Mouse (Mus musculus): Measurements from ENCODE around the gene Mettl23.

The Mettl23 gene

DNA sequence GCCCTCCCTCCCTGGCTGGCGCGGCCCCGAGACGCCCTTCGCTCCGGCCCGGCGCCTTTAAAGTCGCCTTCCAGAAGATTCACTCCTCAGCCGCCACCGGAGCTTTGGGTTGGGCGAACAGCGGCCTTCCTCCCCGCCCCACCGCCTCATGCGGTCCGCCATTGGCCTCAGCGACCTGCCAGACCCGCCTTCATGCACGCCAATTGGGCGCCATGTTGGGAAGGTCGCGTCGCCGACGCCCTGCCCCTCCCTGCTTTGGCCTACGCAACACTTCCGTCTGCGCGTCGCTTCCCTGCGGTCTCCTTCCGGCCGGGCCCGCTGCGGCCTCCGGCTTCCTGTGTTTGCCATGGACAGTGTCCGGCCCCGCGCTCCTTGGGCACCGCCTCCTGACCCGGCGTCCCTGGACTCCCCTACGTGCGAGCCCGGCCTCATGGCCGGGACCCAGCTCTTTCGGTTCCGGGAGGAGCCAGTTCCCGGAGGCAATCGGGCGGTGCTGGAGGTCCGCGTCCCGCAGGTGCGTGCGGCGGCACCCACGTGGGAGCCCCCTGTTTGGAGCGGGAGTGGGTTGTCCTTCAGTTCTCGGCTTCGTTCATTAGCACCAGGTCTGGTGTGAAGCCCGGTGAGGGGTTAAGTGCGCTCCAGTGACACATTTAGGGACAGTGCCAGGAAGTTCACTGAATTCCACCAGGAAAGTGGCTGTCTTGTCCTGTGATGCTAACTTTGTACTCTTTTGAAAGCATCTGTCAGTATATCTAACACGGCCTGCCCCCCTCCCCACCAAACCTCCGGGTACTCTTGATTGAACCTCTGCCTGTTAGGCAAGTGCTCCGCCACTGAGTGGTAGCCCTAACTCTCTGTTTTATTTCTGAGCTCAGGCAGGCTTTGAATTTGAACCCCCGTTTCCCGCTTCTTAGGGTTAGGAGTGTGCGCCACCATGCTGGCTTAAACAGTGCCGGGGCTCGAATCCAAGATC is at the start of gene Mettl23, which contains the start of gene Jmjd6:
Mettl23 (plus strand) TSS at position 18 of the 973 bp plus-strand sequence.
Jmjd6 (minus strand) TSS at position 189 of the 973 bp plus-strand sequence.
- peak; percentile 86 for DNase-seq (ENCODE audit: low spot score)

DNA sequence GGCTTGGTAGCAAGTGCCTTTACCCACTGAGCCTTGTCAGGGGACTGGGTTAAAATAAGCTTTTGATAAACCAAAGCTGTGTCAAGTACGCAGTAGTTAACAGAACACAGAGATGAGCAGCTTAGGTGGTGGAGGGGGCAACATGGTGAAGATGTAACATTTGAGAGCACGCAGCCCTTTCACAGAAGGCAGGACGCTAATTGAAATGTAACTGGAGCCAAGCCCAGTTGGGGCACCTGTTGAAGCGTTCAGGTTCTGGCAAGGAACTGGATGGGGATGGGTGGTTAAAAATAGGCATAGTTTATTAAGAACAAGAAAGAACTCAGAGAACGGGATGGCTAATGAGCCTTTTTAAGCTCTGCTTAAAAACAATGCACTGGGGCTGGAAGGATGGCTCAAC is 43.7 kb upstream of the Mettl23 start:
- DNase-seq (ENCODE audit: low spot score) = no peak

DNA sequence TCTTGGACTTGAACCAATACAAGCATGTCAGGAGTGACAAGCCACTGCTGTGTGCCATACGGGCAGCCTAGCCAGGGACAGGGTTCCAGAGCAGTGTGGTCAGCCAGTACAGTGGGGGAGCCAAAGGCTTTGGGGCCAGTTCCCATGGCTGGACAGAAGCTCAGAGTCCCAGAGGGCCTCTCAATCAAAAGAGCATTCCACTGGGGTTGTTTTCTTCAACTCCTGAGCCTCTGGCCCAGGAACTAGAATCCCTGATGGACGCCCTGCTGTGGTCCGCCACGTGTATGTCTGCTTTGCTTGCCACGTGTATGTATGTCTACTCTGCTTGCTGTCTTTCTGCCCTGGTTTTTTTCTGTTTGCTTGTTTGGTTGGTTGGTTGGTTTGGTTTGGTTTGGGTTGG is 42.0 kb upstream of the Mettl23 start:
- no peak for DNase-seq (ENCODE audit: low spot score)

DNA sequence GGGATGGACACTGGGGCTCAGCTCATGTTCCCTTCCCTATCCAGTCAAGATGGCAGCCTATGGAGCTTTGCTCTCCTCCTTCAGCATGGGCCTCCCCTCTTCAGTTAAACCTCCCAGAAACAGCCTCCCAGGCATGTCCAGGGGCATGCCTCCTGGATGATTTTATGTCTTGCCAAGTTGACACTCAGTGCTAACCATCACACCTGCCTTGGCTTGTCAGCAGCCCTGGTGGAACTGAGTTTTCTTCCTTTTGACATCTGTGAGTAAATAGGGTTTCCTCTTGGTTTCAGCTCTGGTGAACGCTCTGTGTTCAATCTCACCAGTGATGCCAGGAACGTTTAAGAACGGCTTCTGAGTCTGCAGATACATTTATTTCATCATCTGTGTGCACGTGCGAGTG is 40.4 kb upstream of the Mettl23 start:
- no peak for DNase-seq (ENCODE audit: low spot score)

DNA sequence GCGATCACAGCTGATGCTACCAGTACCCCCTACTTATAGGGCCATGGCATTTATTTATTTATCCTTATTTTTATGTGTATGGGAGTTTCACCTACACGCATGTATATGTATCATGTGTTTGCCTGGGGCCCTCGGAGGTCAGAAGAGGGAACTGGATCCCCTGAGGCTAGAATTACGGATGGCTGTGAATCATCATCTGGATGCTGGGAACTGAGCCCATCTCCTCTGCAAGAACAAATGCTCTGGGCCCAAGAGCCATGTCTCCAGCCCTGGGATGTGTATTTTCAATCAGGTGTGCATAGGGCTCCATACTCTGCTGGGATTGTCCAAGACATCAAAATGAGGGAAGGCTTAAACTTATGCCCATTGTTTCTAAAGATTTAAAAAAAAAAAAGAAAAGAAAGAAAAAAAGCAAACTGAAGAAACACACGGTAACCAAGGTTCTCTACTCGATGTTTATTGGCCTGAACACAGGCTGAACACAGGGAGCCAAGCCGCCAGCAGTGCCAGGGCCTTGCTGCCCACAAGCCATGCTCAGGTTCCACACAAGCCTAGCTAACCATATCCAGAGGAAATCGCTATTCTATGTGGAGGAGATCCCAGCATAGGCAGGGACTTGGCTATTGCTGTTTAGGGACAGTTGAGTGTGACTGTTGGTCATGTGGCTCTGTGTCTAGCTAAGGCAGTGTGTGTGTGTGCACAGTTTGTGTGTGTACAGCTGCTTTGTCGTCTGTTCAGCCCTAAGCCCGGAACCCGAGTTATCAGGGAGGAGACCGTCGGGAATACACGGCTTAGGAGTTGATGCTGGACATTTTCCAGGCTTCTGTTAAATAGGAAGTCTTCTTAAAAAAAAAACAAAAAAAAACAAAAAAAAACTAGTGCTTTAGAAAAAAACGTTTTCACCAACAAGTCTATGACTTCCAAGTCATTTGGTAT is 36.7 kb upstream of the Mettl23 start:
- no peak for DNase-seq (ENCODE audit: low spot score)

DNA sequence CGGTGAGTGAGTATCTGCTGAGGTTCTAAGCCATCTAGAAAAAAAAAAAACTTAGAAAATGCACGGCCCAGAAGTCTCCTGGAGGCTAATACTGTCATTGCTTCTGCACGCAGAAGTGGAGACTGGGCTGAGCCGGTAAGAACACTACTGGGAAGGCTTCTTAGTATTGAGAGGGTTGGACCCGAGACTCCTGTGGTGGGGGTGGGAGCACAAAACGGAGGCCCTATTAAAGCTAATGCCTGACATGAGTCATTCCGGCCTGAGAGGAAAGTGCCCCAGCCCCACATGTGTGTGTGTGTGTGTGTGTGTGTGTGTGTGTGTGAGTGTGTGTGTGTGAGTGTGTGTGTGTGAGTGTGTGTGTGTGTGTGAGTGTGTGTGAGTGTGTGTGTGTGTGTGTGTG is 36.0 kb upstream of the Mettl23 start:
- no peak for DNase-seq (ENCODE audit: low spot score)

DNA sequence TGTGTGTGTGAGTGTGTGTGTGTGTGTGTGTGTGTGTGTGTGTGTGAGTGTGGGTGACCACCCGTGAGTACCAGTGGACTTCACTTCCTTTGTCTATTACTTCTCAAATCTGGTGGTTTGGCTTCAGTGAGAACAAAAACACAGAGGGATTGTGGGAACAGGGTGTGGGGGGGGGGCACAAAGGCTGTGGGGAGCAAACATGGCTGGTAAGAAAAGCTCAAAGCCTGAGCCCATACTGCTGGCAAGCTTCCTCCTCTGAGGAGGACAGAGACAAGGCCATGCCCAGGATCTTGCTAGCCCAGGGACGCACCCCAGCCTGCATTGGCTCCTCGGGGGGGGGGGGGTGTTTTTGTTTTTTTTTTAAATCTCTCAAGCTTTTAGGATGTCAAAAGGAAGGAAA is 35.6 kb upstream of the Mettl23 start:
- no peak for DNase-seq (ENCODE audit: low spot score)

DNA sequence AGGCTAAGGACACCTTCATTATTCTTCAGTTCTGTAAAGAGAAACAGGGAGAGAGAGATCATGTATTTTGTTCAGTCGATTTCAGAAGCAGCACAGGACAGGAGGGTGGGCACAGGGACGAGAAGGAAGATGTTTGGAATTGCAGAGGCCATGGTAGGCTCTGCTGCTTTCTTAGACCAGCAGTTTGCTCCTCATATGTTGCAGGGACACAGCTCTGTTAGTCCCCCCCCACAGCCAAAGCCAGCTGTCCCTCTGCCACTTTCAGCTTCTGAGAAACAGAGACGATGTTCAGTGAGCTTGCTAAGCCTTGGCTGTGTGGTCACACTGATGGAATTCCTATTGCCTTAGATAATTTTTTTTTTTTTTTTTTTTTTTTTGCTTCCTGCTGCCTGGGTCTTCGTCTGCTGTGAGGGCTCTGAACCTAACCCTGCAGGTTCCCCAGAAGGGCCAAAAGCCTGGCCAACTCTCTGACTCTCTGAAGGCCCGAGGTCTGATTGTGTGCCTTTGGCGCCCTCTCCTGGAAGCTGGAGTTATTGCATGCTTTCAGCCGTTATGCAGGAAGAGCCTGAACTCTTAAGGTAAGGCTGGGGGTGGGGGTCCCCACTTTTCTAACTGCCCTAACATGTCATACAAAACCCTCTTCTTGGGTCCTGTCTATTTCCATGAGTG is 35.0 kb upstream of the Mettl23 start:
- DNase-seq (ENCODE audit: low spot score) = peak; percentile 75

DNA sequence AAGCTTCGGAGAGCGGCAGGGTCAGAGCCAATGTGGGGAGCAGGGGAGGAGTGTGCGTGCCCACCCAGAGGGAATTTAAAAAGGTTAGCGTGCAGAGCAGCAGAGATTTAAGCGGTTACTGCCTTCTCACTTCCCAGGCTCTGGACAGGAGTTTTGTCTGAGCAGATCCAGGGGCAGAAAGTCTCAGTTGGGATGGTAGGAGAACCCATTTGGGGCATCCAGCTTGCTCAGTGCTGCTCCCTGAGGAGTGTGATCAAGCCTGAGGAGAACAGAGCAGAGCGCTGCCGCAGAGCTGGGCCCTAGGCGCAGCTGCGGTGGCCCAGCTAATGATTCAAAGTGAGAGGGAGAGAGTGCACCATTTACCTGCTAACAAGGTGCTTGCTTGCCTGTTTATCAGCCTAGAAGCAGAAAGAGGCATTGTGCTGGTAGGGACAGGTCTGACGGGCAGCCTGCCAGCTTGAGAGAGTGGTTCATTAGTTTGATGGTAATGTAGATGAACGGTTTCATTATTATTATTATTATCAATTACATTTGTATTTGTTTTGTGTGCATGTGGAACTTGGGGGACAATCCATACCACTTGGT is 34.2 kb upstream of the Mettl23 start:
- DNase-seq (ENCODE audit: low spot score) = no peak

DNA sequence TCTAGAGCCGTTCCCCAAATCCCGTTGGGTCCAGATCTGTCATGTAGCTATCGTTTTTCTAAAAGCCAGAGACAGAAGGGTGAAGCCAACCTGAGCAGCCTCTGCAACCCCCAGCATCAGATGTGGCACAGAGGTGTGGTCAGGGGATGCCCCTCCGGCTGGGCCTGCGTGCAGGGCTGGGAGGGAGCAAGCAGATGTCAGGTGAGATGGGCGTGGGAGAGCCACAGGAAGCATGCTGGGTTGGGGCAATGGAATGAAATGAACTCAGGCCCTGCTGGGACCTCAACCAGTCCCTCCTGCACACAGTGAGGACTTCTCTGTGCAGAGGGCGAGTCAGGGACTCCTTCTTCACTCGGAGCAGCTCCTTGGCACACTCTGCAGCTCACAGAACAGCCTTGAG is 33.6 kb upstream of the Mettl23 start:
- DNase-seq (ENCODE audit: low spot score) = no peak

DNA sequence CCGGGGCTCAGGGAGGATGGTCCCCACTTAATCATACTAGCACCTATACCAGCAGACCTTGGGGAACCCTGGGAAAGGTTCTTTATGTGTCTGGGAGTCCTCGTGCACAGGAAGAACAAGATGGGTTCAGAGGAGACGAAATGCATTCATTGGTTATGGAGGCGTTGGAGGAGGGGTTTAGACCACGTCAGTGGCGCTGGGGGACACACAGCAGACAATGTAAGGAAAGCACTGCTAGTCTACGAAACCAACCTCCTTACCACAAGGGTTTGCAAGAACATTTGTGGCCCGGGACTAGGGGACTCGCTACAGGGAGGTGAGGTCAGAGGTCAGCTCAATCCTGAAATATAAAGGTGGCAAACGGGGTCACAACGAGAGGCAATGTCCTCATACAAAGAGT is 32.5 kb upstream of the Mettl23 start:
- no peak for DNase-seq (ENCODE audit: low spot score)

DNA sequence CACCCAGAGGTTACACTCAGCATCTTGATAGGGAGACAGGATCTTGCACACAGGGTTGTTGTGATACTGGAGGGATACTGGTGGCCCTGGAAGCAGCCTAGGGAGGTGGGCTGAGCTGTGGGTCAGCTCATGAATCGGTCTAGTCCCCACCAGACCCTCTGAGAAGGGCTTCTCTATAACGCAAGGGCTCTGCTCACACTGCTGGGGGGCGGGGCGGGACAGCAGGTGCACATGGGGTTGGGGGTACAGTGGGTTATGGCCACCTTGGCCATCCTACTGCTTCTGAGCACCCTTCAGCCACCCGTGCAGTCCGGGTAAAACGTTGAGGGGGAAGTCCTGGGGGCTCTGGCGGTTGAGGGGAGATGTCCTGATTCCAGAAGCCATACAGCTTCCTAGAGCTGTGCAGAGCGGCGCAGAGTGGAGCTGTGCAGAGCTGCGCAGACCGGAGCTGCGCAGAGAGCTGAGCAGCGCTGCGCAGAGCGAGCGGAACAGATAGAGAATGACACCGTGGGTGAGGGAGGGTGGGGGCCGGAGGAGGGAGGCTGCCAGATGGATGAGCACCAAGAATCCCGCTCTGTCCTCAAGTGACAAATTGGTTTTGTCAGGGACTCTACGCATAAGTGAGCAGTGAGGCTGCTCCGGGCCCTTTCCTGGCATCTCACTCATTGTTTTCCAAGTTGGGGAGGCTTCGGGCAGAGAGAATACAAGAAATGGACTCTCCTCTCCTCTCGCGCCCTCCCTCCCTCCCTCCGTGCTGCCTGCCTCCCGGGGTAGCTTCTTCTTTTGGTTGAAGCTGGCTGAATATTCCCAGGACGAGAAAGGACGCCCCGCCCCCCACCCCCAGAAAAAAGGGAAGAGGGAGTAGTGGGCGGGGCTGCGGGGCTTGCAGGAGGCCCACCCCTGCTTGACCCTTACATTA is 31.8 kb upstream of the Mettl23 start:
- no peak for DNase-seq (ENCODE audit: low spot score)

DNA sequence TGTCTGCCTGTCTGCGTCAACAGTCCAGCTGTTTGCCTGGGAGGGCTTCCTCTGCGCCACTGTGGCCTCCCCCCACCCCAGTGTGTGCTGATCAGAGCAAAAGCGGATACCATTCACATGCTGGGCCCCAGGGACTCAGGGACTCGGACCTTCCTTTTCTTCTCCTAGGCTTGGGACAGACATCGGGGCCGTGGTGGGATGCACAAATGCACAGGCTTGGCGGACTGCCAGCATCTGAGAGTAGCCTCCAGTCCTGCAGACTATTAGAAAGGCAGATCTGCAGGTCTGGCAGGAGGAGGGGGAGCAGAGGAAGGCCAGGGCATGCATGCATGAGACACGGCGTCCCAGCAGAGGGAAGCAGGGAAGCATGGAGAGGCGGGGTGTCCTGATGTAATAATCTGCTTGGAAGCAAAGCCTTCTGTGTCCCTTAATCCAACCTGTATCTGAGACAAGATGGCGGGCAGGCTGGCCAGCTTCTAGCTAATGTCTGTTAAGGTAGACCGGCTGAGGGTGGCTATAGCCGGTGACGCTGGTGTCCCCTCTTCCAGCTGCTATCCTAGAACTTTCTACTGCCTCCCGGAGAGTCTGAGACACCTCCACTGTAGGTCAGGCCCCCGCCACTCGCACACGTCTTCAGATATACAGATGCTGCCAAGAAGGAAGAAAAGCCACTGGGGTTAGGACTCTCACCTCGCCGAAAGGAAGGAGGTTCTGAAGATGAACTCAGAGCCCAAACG is 30.1 kb upstream of the Mettl23 start:
- DNase-seq (ENCODE audit: low spot score) = no peak

DNA sequence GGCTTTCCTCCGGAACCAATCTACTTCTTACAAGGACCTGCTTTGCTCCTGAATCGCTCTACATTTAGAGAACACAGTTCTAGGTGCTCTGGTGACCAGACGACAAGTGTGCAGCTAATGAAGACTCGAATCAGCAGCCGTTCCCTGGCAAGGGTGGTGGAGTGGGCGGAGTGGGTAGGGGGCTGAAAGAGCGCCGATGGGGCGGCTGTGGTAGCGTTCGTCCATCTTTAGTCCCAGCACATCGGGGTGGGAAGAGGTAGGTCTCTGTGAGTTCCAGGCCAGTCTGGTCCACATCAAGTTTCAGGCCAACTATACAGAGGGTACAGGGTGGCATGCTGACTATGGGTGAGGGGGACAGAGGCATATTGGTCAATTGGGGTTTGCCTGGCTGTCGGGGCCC is 29.5 kb upstream of the Mettl23 start:
- no peak for DNase-seq (ENCODE audit: low spot score)

DNA sequence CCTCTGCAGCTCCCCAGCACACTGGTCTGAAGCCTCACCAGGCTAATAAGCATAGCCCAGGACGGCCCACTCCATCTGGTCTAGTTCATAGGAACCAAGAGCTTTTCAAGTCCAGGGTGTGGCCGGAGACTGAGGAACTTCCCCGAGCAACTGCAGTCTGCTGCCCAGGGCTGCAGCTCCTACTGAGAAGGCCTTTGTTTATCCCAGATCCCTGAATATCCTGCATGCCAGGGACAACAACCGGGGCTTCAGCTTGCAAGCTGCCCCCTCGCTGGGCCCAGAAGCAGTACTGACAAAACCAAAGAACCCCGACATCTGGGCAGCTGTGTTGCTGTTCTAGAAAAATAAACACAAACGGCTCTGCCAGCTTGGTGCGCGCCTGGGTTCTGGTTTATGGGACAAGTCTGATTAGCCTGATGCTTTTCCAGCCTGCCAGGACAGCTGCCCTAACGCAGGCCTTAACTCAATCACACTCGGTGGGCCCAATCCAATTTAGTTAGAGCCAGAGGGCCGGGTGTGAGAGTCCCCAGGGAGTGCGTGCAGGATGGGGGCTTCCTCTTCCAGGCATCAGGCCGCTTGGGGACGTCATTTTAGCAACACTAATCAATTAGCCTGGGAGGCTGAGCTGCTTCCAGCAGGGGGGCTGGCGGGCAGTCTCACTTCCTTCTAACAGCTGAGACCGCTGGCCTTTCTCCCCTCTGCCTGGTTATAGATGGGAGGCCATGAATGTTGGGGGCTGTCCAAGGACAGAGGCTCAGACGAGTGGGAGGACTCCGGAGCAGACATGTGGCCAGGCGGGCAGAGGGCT is 28.8 kb upstream of the Mettl23 start:
- no peak for DNase-seq (ENCODE audit: low spot score)

DNA sequence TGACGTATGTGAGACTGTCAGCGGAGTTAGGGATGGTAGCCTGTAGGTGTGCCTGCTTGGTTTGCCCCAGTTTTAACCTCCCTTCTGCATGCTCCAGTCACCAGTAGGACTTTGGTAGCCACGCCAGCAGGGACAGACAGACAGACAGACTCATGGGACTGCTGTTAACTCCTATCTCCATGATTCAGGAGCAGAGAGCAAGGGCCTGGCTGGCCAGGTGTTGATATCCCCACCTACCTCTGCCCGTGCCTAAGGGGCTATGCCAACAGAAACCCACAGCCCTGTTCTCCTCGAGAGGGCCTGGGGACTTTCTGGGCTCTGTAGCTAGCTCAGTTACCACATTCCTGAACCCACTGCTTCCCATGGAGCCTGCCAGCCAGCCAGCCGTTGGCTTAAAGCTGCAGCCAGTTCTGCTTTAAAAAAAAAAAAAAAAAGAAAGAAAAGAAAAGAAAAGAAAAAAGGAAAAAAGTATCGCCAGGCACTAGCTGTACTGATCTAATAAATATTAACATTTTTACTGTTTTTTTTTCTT is 28.1 kb upstream of the Mettl23 start:
- no peak for DNase-seq (ENCODE audit: low spot score)

DNA sequence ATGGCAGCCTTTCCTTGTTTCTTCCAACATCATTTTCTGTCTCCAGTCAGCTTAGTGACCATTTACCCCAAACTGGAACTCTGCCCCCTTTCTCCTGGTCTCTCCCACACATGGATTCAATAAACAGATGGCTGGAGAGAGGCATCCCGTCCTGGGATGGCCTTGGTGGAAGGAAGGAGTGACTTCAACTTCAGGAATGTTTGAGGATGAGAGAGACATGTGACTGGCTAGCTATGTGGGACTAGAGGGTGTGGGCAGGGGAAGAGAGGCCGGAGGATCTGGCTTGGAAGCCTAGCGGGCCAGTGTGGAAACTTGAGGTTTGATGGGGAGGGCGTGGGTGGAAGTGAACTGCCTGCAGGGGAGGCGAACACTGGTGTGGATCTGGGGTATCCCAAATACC is 26.3 kb upstream of the Mettl23 start:
- DNase-seq (ENCODE audit: low spot score) = no peak

DNA sequence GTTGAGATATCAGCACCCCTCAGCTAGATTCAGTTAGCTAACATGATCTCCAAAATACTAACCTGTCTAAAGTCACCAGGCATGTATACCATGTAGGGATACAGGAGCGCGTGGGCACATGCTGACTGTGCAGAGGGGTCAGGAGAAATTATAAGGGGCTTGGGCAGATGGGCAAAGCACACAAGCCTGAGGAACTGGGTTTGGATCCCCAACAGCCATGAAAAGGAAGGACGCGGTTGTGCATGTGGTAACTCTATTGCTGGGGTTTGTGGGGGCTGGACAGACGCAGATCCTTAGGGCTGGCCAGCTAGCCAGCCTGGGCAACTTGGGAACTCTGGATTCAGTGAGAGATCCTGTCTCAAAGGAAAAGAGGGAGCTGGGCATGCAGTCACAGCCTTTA is 25.5 kb upstream of the Mettl23 start:
- no peak for DNase-seq (ENCODE audit: low spot score)

DNA sequence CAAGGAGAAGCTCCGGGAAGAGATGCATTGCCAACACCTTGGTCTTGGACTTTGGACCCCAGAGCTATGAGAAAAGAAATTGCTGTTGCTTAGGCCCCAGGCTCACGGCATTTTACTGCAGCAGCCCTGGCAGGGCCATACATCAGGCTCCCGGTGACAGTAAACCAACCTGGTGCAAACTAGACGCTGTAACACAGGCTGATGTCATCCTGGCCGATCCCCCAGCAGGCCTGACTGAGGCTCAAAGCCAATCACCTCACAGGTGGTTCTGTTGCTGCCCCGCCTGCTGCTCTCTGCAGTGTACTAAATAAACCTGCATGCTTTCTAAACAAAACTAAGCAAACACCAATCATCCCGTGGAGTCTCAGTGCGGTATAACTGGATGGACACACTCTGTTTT is 24.4 kb upstream of the Mettl23 start:
- DNase-seq (ENCODE audit: low spot score) = no peak
